Mouse (Mus musculus) forebrain, embryonic 14.5 days (tissue): ENCODE data around the gene Sox13. TPM values are rescaled to one million over a fixed set of nuclear protein-coding genes. Genes with fewer than 3 reads are reported as not detected.
A peak's percentile ranks its signal among the peaks of the same experiment; 100 is the strongest.

Source experiments
- ATAC-seq: fragments of 200-750 bp; cut with Nextera tagmentation; 2 replicates; pipeline ENCODE4 v1.8.0; 2017; ENCODE audit warnings: mild to moderate bottlenecking, moderate library complexity
- DNase-seq: peaks from one replicate; pipeline ENCODE4 v3.0.0-alpha.2; 2015; ENCODE audit warnings: low spot score
- H3K27ac ChIP-seq: fragments of 300-500 bp; sonication (generic); 2 replicates; pipeline ENCODE4 v1.5.1; 2014; ENCODE audit warnings: low read depth, mild to moderate bottlenecking, control low read depth, low read length, moderate library complexity
- H3K27me3 ChIP-seq: fragments of 300-500 bp; sonication (generic); replicated peaks from 2 replicates; pipeline ENCODE4 v1.6.1; 2014; ENCODE audit warnings: low read length, control low read depth, mixed read lengths; ENCODE audit not compliant: control insufficient read depth, insufficient read depth
- H3K36me3 ChIP-seq: fragments of 300-500 bp; sonication (generic); 2 replicates; pipeline ENCODE4 v1.6.1; 2014; ENCODE audit warnings: low read length, control low read depth; ENCODE audit not compliant: control insufficient read depth, insufficient read depth
- H3K4me1 ChIP-seq: fragments of 300-500 bp; sonication (generic); 2 replicates; pipeline ENCODE4 v1.6.1; 2014; ENCODE audit warnings: antibody characterized with exemption, low read length, control low read depth; ENCODE audit not compliant: control insufficient read depth, insufficient read depth
- H3K4me2 ChIP-seq: fragments of 300-500 bp; sonication (generic); 2 replicates; pipeline ENCODE4 v1.6.1; 2014; ENCODE audit warnings: mild to moderate bottlenecking, control low read depth, low read length
- H3K4me3 ChIP-seq: fragments of 300-500 bp; sonication (generic); 2 replicates; pipeline ENCODE4 v1.5.1; 2014; ENCODE audit warnings: low read depth, low read length, control low read depth
- H3K9ac ChIP-seq: fragments of 300-500 bp; sonication (generic); 2 replicates; pipeline ENCODE4 v1.6.1; 2014; ENCODE audit warnings: mild to moderate bottlenecking, low read length, control low read depth, moderate library complexity
- H3K9me3 ChIP-seq: fragments of 300-500 bp; sonication (generic); replicated peaks from 2 replicates; pipeline ENCODE4 v1.6.1; 2016; ENCODE audit warnings: low read length, control low read depth, mixed read lengths; ENCODE audit not compliant: control insufficient read depth
- WGBS: fragments of 180-500 bp; shearing (Covaris S2); extraction: QIAGEN DNeasy Blood & Tissue Kit; methylation state at CpG from one replicate; pipeline ENCODE4 v1.1.7; 2014; 5-methylcytosine and 5-hydroxymethylcytosine counted together
- polyA plus RNA-seq: library from polyadenylated mRNA; unstranded; fragments of >200 nt; fragmentation: Nextera tagmentation; extraction: Ambion mirVana; gene quantifications from 2 replicates; pipeline ENCODE4 v1.2.1, GENCODE M21; 2014

Sox13 gene
- polyA plus RNA-seq, 1 experiment from 2014 or later: 4.3 TPM

DNA sequence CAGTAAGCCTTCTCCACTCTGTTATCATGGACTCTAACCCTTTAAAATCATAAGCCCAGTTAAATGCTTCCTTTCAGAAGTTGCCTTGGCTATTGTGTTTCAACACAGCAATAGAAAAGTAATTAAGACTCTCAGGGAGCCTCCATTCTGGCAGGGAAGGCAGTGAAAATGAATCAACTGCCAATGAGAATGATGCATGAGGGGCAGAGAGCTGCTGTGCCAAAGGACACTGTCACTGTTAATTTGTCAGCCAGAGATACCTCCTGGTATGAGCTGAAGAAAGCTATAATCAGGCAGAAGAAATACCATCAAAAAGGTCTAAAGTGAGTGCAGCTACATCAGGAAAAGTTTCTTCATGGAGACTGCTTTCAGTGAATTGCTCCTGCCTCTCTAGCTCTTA, 36.8 kb upstream of the Sox13 start:
- no peak for DNase-seq

DNA sequence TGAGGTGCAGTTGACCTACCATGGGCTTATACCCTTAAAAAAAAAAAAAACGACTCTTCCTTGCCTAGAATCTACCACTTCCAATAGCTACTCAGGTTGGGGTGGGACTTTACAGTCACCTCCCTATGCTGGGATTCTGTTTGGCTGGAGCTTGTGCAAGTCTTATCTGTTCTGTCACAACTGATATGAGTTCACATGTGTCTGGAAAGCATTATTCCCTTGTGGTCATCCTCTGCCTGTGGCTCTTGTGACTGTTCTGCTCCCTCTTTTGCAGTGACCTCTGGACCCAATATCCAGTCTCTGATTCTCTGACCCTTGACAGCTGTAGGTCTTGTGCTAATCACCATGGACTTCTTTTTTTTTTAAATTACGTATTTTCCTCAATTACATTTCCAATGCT, 31.9 kb upstream of the Sox13 start:
- Histone ChIP-seq H3K4me3 (no peak overlapping the region), H3K27me3 (no peaks in the 10 kb centered on the region), H3K9me3 (no peaks in the 10 kb centered on the region), H3K9ac (no peak overlapping the region), H3K27ac (no peak overlapping the region), H3K4me2 (no peak overlapping the region), H3K36me3 (no peaks in the 10 kb centered on the region), H3K4me1 (no peaks in the 10 kb centered on the region)
- 71% methylated on average over 2 of the region's 2 CpGs for WGBS
- ATAC-seq (no peak), DNase-seq (no peak)

More for the DNA sequence above, 36.8 kb upstream of the Sox13 start:
- no peak for ATAC-seq
- H3K4me3 ChIP-seq: no peak overlapping the region
- no peaks in the 10 kb centered on the region for H3K36me3 ChIP-seq
- no peak overlapping the region for H3K4me2 ChIP-seq
- H3K9ac ChIP-seq: no peak overlapping the region
- no peaks in the 10 kb centered on the region for H3K27me3 ChIP-seq
- no peaks in the 10 kb centered on the region for H3K4me1 ChIP-seq
- no peak overlapping the region for H3K27ac ChIP-seq
- no peaks in the 10 kb centered on the region for H3K9me3 ChIP-seq

DNA sequence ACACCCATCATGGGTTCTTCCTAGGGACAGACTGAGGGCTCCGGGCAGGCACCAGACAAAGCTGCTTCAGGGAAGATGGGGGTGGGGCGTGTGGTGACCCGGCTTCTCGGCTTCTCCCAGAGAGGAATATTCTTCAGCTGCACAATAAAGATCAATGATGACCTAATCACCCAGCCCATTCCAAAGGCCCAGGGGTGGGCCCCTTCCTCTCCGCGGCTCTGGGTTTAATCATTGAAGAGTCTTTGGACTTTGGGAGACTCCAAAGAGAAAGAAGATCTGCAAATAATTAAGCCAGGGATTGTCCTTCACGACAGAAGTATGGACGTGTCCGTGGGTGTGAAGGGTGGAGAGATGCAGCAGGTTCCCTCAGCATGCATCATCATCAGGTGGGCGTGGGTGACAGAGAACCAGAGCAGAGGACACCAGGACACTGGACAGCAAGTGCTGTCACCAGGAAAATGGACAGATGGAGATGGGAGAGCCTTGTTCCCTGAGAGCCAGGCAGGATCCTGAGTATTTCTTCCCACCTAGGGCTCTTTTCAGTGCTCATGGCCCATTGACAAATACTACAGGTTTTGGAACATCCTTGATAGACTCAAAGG, 28.5 kb upstream of the Sox13 start:
- ATAC-seq (no peak), DNase-seq (no peak)
- H3K4me3 ChIP-seq: no peak overlapping the region
- no peaks in the 10 kb centered on the region for H3K36me3 ChIP-seq
- H3K4me2 ChIP-seq: no peak overlapping the region
- no peak overlapping the region for H3K9ac ChIP-seq
- whole genome bisulfite sequencing: 49% methylated on average over 10 of the region's 10 CpGs
- no peaks in the 10 kb centered on the region for H3K27me3 ChIP-seq
- H3K4me1 ChIP-seq: no peaks in the 10 kb centered on the region
- no peak overlapping the region for H3K27ac ChIP-seq
- no peaks in the 10 kb centered on the region for H3K9me3 ChIP-seq

DNA sequence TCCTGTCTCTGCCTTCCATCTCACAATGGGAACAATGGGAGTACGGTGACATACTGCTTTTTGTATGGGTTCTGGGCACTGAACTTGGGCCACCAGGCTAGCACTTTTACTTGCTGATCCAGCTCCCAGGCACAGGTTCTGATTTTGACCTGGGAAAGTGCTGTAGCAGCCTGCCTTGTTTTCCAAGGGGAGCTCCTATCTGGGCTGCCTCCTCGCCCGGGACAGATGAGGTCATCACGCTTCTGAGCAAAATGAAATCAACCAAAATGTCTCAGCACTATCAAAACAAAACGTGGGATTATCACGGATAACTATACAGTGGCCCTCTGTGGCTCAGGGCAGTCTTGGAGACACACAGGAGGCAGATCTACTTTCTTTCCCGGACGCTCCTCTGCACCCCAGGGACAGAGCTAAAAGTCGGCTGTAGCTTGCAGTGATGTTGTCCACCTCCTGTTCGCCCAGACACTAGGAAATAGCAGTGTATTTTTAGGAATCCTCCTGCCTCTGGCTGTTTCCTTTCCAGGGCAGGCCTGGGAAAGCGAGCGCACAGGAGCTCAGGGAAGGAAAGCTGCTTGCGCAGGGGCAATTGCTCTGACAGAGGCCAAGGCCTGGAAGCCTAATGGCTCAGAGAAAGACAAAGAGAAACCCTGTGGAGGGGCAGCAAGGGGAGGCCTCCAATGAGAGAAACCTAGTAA, 27.8 kb upstream of the Sox13 start:
- Histone ChIP-seq H3K9ac (no peak overlapping the region), H3K36me3 (no peaks in the 10 kb centered on the region), H3K4me2 (no peak overlapping the region), H3K4me3 (no peak overlapping the region), H3K4me1 (no peaks in the 10 kb centered on the region), H3K9me3 (no peaks in the 10 kb centered on the region), H3K27ac (no peak overlapping the region), H3K27me3 (no peaks in the 10 kb centered on the region)
- WGBS: 61% methylated on average over 13 of the region's 13 CpGs
- no peak for ATAC-seq
- DNase-seq: no peak

DNA sequence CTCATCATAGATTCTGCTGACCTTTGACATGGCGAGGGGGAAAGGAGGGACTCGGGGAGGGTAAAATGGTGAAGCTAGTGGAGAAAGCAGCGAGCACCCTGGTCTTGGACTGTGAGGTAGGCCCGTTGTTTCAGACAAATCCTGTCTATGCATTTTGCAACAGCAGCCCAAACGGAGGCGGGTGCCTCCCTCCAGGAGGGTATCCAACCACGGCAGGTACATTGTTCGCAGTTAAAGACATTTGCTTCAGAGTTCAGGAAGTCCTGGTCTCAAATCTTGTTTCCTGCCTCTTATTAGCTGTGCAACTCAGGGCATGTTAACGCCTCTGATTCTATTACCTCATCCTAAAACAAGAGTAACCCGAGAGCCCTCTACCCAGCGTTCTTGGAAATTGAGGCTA, 26.8 kb upstream of the Sox13 start:
- no peak overlapping the region for H3K27ac ChIP-seq
- 61% methylated on average over 11 of the region's 11 CpGs for WGBS
- H3K4me2 ChIP-seq: no peak overlapping the region
- no peaks in the 10 kb centered on the region for H3K9me3 ChIP-seq
- H3K4me1 ChIP-seq: no peaks in the 10 kb centered on the region
- no peak overlapping the region for H3K9ac ChIP-seq
- no peak overlapping the region for H3K4me3 ChIP-seq
- no peaks in the 10 kb centered on the region for H3K36me3 ChIP-seq
- ATAC-seq: no peak
- no peak for DNase-seq
- H3K27me3 ChIP-seq: no peaks in the 10 kb centered on the region

DNA sequence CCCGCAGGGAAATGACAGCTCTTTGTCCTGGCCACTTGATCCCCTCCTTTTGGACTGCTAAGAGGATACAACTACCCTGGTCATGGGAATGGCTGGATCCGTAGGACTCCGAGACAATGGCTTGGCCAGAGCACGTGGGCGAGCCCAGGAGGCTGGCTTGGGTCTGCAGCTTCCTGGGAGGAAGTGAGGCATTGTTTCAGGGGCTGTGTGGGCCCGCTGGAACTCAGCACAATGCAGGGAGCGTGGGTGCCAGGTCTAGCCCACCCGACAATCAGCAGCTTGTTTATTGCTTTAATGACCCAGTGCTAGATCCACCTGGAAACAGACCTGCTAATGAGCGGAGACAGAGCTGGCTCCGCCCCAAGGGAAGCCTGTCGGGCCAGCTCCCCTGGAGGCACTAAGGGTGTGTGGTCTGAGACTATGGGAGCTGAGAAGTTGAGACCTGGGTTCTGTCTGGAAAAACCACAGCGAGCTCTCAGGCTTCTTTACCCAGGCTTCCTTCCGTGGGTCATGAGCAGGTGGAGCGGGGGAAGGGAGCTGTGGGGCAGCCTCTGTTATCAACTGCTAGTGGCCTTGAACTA, 24.3 kb upstream of the Sox13 start:
- no peaks in the 10 kb centered on the region for H3K27me3 ChIP-seq
- no peak overlapping the region for H3K4me3 ChIP-seq
- no peaks in the 10 kb centered on the region for H3K4me1 ChIP-seq
- H3K4me2 ChIP-seq: 0 out of 2 replicates have a peak overlapping the region, but pooled peaks have one; percentile 5
- no peaks in the 10 kb centered on the region for H3K9me3 ChIP-seq
- H3K27ac ChIP-seq: no peak overlapping the region; the same call in 1 of the 2 replicates
- no peaks in the 10 kb centered on the region for H3K36me3 ChIP-seq
- peak; percentile 57 for ATAC-seq
- no peak overlapping the region for H3K9ac ChIP-seq
- DNase-seq: peak; percentile 35
- WGBS: 18% methylated on average over 14 of the region's 14 CpGs

DNA sequence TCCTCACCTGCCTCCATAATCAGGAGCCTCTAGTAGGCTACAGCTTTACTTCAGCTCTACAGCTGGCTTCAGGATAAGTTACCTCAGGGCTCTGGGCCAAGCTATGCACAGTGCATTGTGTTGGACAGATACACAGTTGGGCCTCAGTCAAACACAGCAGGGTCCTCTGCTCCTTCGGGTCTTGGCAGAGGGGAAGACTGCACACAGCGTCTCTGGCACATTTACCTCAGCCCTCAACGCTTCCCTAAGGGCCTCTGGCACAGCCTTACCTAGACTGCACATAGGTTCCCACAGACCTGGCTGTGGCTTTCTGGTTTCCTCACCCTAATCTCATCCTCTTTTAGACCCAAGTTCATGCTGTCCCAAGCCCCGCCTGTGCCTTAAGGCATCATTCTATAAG, 22.1 kb upstream of the Sox13 start:
- Histone ChIP-seq H3K9ac (no peak overlapping the region), H3K4me2 (no peak overlapping the region), H3K36me3 (no peaks in the 10 kb centered on the region), H3K4me3 (no peak overlapping the region), H3K4me1 (no peaks in the 10 kb centered on the region), H3K27ac (no peak overlapping the region), H3K27me3 (no peaks in the 10 kb centered on the region), H3K9me3 (no peaks in the 10 kb centered on the region)
- DNase-seq (no peak), ATAC-seq (no peak)
- WGBS: 71% methylated on average over 4 of the region's 4 CpGs

DNA sequence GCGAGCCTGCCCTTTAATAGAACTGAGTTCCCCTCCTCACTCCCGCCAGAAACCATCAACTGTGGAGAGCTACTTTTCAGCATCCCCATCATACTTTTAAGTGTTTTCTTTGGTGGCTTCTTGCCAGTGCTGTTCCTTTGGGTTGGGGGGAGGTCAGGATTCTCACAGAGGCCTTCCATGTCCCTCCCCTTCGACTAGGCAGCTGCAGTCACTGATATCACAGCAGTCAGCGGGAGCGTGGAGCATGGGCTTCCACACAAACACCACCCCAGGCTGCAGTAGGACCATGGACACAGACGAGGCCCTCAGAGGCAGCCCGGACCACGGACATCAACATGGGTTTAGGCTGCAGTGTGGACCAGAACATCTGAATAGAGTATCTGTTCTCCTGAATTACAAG, 20.1 kb upstream of the Sox13 start:
- WGBS: 91% methylated on average over 8 of the region's 8 CpGs
- Histone ChIP-seq H3K27me3 (no peaks in the 10 kb centered on the region), H3K4me3 (no peak overlapping the region), H3K27ac (no peak overlapping the region), H3K9ac (no peak overlapping the region), H3K36me3 (no peaks in the 10 kb centered on the region), H3K4me1 (no peaks in the 10 kb centered on the region), H3K9me3 (no peaks in the 10 kb centered on the region), H3K4me2 (no peak overlapping the region)
- no peak for DNase-seq
- ATAC-seq: no peak
